7 mouse cellular contexts compared by ENCODE assay signal in genomic region chr7:47050366-47050765, GRCm38 (mm10). TPM values are rescaled to one million over a fixed set of nuclear protein-coding genes. Genes with fewer than 3 reads are reported as not detected.
A peak's percentile ranks its signal among the peaks of the same experiment; 100 is the strongest.
DNase-seq lines count a peak whose midpoint lies in the region; ATAC-seq and TF ChIP-seq lines count a peak whose summit lies in the region.

Gene Tmem86a, plus strand, starts transcription at chr7:47050601.

- peak within 1 kb of the TSS; percentile 97 for H3K4me2 ChIP-seq in intestine, postnatal 0 days (replicated peaks; ENCODE audit: low read depth)
- H3K4me2 ChIP-seq in midbrain, embryonic 12.5 days (replicated peaks): peak within 1 kb of the TSS; percentile 74

- peaks cover 22% of the 10 kb centered on the region for H3K4me1 ChIP-seq in embryonic facial prominence, embryonic 10.5 days
- 0 out of 2 replicates have a peak, but pooled peaks cover 5% of the 10 kb centered on the region for H3K4me1 ChIP-seq in intestine, postnatal 0 days (replicated peaks; ENCODE audit: control insufficient read depth, insufficient read depth, low read length)
- peaks cover 18% of the 10 kb centered on the region for H3K4me1 ChIP-seq in midbrain, embryonic 12.5 days
- peaks cover 15% of the 10 kb centered on the region for H3K4me1 ChIP-seq in small intestine, adult 2 months (ENCODE audit: control insufficient read depth, insufficient read depth, insufficient read length, low read length)

- peak; percentile 98 for DNase-seq in adrenal gland, postnatal 10 days
- peak; percentile 97 for DNase-seq in embryonic facial prominence, embryonic 10.5 days (ENCODE audit: low spot score)
- DNase-seq in gonadal fat pad, adult 2 months (ENCODE audit: low read depth): no peak
- peak; percentile 96 for DNase-seq in left cerebral cortex, postnatal 4 days

- intact Hi-C loops in left cerebral cortex, postnatal 4 days (cut with DNase I): no loop called here

- H3K27ac ChIP-seq in embryonic facial prominence, embryonic 10.5 days (replicated peaks): peak within 1 kb of the TSS; percentile 96
- peak within 1 kb of the TSS; percentile 98 for H3K27ac ChIP-seq in intestine, postnatal 0 days (ENCODE audit: low read depth, low read length)
- peak within 1 kb of the TSS; percentile 90 for H3K27ac ChIP-seq in midbrain, embryonic 12.5 days (replicated peaks)
- H3K27ac ChIP-seq in small intestine, adult 2 months (ENCODE audit: insufficient read depth, low read depth, low read length): peak within 1 kb of the TSS; percentile 99

- peak; percentile 97 for ATAC-seq in intestine, postnatal 0 days
- ATAC-seq in midbrain, embryonic 12.5 days (ENCODE audit: low FRiP score, low read depth): peak; percentile 100

- H3K9me3 ChIP-seq in embryonic facial prominence, embryonic 10.5 days: no peaks in the 10 kb centered on the region
- no peaks in the 10 kb centered on the region for H3K9me3 ChIP-seq in intestine, postnatal 0 days (ENCODE audit: control insufficient read depth)
- H3K9me3 ChIP-seq in midbrain, embryonic 12.5 days: no peaks in the 10 kb centered on the region

- peak within 1 kb of the TSS; percentile 93 for H3K4me3 ChIP-seq in embryonic facial prominence, embryonic 10.5 days
- H3K4me3 ChIP-seq in intestine, postnatal 0 days (ENCODE audit: low read depth, low read length): peak within 1 kb of the TSS; percentile 83
- H3K4me3 ChIP-seq in midbrain, embryonic 12.5 days: peak within 1 kb of the TSS; percentile 73
- peak within 1 kb of the TSS; percentile 90 for H3K4me3 ChIP-seq in small intestine, adult 2 months (ENCODE audit: low read depth, low read length)

- peak; percentile 94 for TF ChIP-seq POLR2A in small intestine, adult 2 months (IDR thresholded peaks at IDR 0.05; ENCODE audit: low read depth, low read length)

- no peak for TF ChIP-seq CTCF in intestine, postnatal 0 days (IDR thresholded peaks at IDR 0.05; ENCODE audit: low read depth)
- no peak for TF ChIP-seq CTCF in small intestine, adult 2 months (IDR thresholded peaks at IDR 0.05; ENCODE audit: extremely low read depth, insufficient read length, insufficient replicate concordance, low read depth, low read length)

- peaks cover 9% of the 10 kb centered on the region; the same call in 1 of the 2 replicates for H3K27me3 ChIP-seq in embryonic facial prominence, embryonic 10.5 days (replicated peaks; ENCODE audit: low read depth, poor library complexity, severe bottlenecking)
- H3K27me3 ChIP-seq in intestine, postnatal 0 days (replicated peaks; ENCODE audit: control insufficient read depth, insufficient read depth, low read length): no peaks in the 10 kb centered on the region
- peaks cover 12% of the 10 kb centered on the region; the same call in 1 of the 2 replicates for H3K27me3 ChIP-seq in midbrain, embryonic 12.5 days
- no peaks in the 10 kb centered on the region for H3K27me3 ChIP-seq in small intestine, adult 2 months (ENCODE audit: control insufficient read depth, insufficient read depth, low read length)

- H3K36me3 ChIP-seq in embryonic facial prominence, embryonic 10.5 days (replicated peaks): peaks cover 16% of the 10 kb centered on the region
- peaks cover 21% of the 10 kb centered on the region for H3K36me3 ChIP-seq in intestine, postnatal 0 days (ENCODE audit: control insufficient read depth, insufficient read depth)
- H3K36me3 ChIP-seq in midbrain, embryonic 12.5 days: peaks cover 7% of the 10 kb centered on the region; the same call in 1 of the 2 replicates
- H3K36me3 ChIP-seq in small intestine, adult 2 months (ENCODE audit: control insufficient read depth, insufficient read depth, low read length): peaks cover 19% of the 10 kb centered on the region

- WGBS in embryonic facial prominence, embryonic 10.5 days: 0% methylated on average over 33 of the region's 33 CpGs
- under 1% methylated on average over 33 of the region's 33 CpGs for WGBS in intestine, postnatal 0 days
- WGBS in midbrain, embryonic 12.5 days: under 1% methylated on average over 33 of the region's 33 CpGs
- under 1% methylated on average over 33 of the region's 33 CpGs for WGBS in small intestine, adult 2 months

- peak within 1 kb of the TSS; percentile 88 for H3K9ac ChIP-seq in intestine, postnatal 0 days (ENCODE audit: low read depth, low read length)
- H3K9ac ChIP-seq in midbrain, embryonic 12.5 days (replicated peaks): peak within 1 kb of the TSS; percentile 80

RNA-seq across cellular contexts. Expression of gene Tmem86a, which starts in this region (rescaled TPM):
- total RNA-seq in adrenal gland, postnatal 10 days (2021): 10 to 100 TPM; 27.0 to 32.5 TPM
- 11.3 and 11.7 TPM in 2 replicates for polyA plus RNA-seq in embryonic facial prominence, embryonic 10.5 days (2016; fragmentation: Nextera tagmentation; extraction: Ambion mirVana)
- polyA plus RNA-seq in gonadal fat pad, adult 2 months (2012; rRNA removed): 28.8 and 29.4 TPM in 2 replicates
- 43.8 and 48.0 TPM in 2 replicates for polyA plus RNA-seq in intestine, postnatal 0 days (2015; fragmentation: Nextera tagmentation; extraction: Ambion mirVana)
- 10 to 100 TPM; 10.6 to 12.4 TPM for total RNA-seq in left cerebral cortex, postnatal 4 days (2021)
- polyA plus RNA-seq in midbrain, embryonic 12.5 days (2016; fragmentation: Nextera tagmentation; extraction: Ambion mirVana): 16.6 and 17.4 TPM in 2 replicates
- 41.3 and 385 TPM in 2 replicates for polyA plus RNA-seq in small intestine, adult 2 months (2012; rRNA removed)
